Mouse (Mus musculus) stomach, postnatal 0 days (tissue): ENCODE measurements at regions not wholly inside any gene's neighbourhood (a gene's known extent, or its start where the extent isn't known, plus 50 kb on each side); places are given as distances from the start of the nearest gene placed in this dataset.

Experiments
- ATAC-seq: fragments of 200-750 bp; cut with Nextera tagmentation; 2 replicates; pipeline ENCODE4 v1.8.0; 2017; ENCODE audit not compliant: low FRiP score, low TSS enrichment
- DNase-seq: peaks from one replicate; pipeline ENCODE4 v3.0.0-alpha.2; 2016; ENCODE audit warnings: low spot score
- H3K27ac ChIP-seq: fragments of 300-500 bp; sonication (generic); replicated peaks from 2 replicates; pipeline ENCODE4 v1.5.1; 2014; ENCODE audit warnings: mild to moderate bottlenecking, control low read depth
- H3K27me3 ChIP-seq: fragments of 300-500 bp; sonication (generic); 2 replicates; pipeline ENCODE4 v1.6.1; 2014; ENCODE audit warnings: low read length; ENCODE audit not compliant: control insufficient read depth, insufficient read depth
- H3K36me3 ChIP-seq: fragments of 300-500 bp; sonication (generic); 2 replicates; pipeline ENCODE4 v1.6.1; 2014; ENCODE audit warnings: low read length, mixed read lengths; ENCODE audit not compliant: control insufficient read depth, insufficient read depth
- H3K4me1 ChIP-seq: fragments of 300-500 bp; sonication (generic); replicated peaks from 2 replicates; pipeline ENCODE4 v1.6.1; 2014; ENCODE audit warnings: antibody characterized with exemption; ENCODE audit not compliant: control insufficient read depth, insufficient read depth
- H3K4me2 ChIP-seq: fragments of 300-500 bp; sonication (generic); replicated peaks from 2 replicates; pipeline ENCODE4 v1.6.1; 2014; ENCODE audit warnings: low read depth, mild to moderate bottlenecking, control low read depth, moderate library complexity
- H3K4me3 ChIP-seq: fragments of 300-500 bp; sonication (generic); 2 replicates; pipeline ENCODE4 v1.5.1; 2014; ENCODE audit warnings: low read depth, low read length, control low read depth
- H3K9ac ChIP-seq: fragments of 300-500 bp; sonication (generic); 2 replicates; pipeline ENCODE4 v1.6.1; 2014; ENCODE audit warnings: mild to moderate bottlenecking, low read length, control low read depth, mixed read lengths
- H3K9me3 ChIP-seq: fragments of 300-500 bp; sonication (generic); 2 replicates; pipeline ENCODE4 v1.6.1; 2016; ENCODE audit warnings: low read length; ENCODE audit not compliant: control insufficient read depth
- CTCF ChIP-seq: IDR thresholded peaks from 2 replicates; pipeline ENCODE4 v1.5.1; 2016; ENCODE audit warnings: antibody characterized with exemption, low read depth, mild to moderate bottlenecking, moderate library complexity
- EP300 ChIP-seq: optimal IDR thresholded peaks from 2 replicates; pipeline ENCODE3; 2016; ENCODE audit warnings: antibody characterized with exemption
- WGBS: fragments of 180-500 bp; shearing (Covaris S2); extraction: QIAGEN DNeasy Blood & Tissue Kit; methylation state at CpG from one replicate; pipeline ENCODE4 v1.1.7; 2014; 5-methylcytosine and 5-hydroxymethylcytosine counted together

- Histone ChIP-seq H3K9me3 (no peaks in the 10 kb centered on the region), H3K4me1 (no peaks in the 10 kb centered on the region), H3K9ac (no peak overlapping the region), H3K27me3 (no peaks in the 10 kb centered on the region), H3K36me3 (no peaks in the 10 kb centered on the region), H3K4me3 (no peak overlapping the region), H3K4me2 (no peak overlapping the region), H3K27ac (no peak overlapping the region)
- ATAC-seq: no peak
- TF ChIP-seq EP300: no peak
- no peak for TF ChIP-seq CTCF
- 45% methylated on average over 11 of the region's 11 CpGs for WGBS
- peak; percentile 16 for DNase-seq
Observed at GRCm38 (mm10) chr10:99941665-99942064, 73.8 kb upstream of the Kitl start.

- ATAC-seq: no peak
- Histone ChIP-seq H3K4me3 (no peak overlapping the region), H3K9me3 (no peaks in the 10 kb centered on the region), H3K4me1 (no peaks in the 10 kb centered on the region), H3K4me2 (no peak overlapping the region), H3K27ac (no peak overlapping the region), H3K36me3 (no peaks in the 10 kb centered on the region), H3K27me3 (no peaks in the 10 kb centered on the region), H3K9ac (no peak overlapping the region)
- WGBS: 90% methylated on average over 6 of the region's 6 CpGs
- DNase-seq: no peak
- no peak for TF ChIP-seq CTCF
- no peak for TF ChIP-seq EP300
Observed at GRCm38 (mm10) chr10:99938901-99939300, 76.5 kb upstream of the Kitl start.

DNA sequence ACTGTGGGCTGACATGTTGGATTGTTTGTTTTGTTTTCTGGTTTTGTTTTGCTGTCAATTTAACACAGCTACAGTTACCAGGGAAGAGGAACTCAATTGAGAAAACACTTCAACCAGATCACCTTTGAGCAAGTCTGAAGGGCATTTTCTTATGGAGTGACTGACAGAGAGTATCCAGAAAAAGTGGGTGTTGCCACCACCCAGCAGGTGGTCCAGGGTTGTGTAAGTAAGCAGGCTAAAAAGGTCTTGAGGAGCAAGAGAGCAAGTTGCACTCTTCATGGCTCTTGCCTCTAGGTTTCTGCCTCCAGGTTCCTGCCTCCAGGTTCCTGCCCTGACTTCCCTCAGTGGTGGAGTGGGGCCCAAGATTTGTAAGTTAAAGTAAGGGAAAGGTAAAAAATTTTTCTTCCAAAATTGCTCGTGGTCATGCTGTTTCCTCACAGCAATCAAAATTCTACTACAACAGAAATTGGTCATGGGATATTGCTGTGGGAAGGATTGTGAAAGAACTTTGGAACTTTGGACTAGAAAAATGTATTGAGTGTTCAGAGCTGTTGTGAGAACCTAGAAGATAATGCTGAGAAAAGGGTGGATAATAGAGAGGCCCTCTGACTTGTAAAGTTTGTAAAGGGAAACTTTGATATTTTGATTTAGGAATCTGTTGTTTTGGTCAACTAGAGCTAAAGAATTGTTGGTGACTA, 77.4 kb upstream of the Kitl start:
- TF ChIP-seq CTCF: no peak
- TF ChIP-seq EP300: no peak
- ATAC-seq (no peak), DNase-seq (no peak)
- Histone ChIP-seq H3K4me2 (no peak overlapping the region), H3K9me3 (no peaks in the 10 kb centered on the region), H3K4me1 (no peaks in the 10 kb centered on the region), H3K9ac (no peak overlapping the region), H3K4me3 (no peak overlapping the region), H3K36me3 (no peaks in the 10 kb centered on the region), H3K27ac (no peak overlapping the region), H3K27me3 (no peaks in the 10 kb centered on the region)
- 63% methylated on average over 1 of the region's 1 CpGs for WGBS

DNA sequence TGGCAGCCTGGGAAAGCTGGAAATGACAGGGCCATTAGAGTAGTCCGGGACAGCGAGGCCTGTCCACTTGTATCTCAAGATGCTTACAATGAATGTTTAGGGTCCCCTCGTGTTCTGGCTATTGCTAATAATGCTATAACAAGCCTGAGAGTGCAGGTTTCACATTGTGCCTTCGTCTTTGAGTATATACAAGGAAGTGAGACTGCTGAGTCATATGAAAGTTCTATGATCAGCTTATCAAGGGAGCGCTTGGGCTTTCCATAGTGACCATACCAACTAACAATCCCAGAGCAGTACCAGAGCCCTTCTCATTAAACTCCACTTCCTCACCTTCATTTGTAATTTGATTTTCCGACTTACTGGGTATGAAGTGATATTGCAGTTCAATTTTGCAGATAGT, 86.2 kb upstream of the Kitl start:
- ATAC-seq (peak; percentile 86), DNase-seq (no peak)
- Histone ChIP-seq H3K4me2 (no peak overlapping the region), H3K4me1 (no peaks in the 10 kb centered on the region), H3K9me3 (no peaks in the 10 kb centered on the region), H3K4me3 (no peak overlapping the region), H3K36me3 (no peaks in the 10 kb centered on the region), H3K27ac (no peak overlapping the region), H3K27me3 (no peaks in the 10 kb centered on the region), H3K9ac (no peak overlapping the region)
- WGBS: 78% methylated on average over 6 of the region's 6 CpGs
- TF ChIP-seq CTCF (no peak), EP300 (no peak)

DNA sequence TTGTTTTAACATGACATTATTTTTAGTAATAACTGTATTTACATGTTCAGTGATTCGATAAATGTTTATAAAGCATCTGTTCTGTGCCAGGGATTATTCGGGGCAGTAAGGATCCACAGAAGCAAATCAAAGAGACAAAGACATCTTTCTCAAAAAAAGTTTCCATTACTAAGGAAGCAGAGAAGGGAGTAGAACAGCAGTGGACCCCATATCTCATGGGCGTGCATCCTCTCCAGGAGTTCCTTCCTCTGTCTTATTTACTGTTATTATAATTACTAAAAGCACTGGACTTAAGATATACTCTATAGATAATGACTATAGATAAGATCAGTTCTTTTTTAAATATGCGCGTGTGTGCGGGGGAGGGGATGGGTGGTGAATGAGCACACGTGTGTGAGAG, 87.5 kb upstream of the Kitl start:
- H3K9me3 ChIP-seq: no peaks in the 10 kb centered on the region
- no peaks in the 10 kb centered on the region for H3K36me3 ChIP-seq
- TF ChIP-seq EP300 (no peak), CTCF (no peak)
- DNase-seq (no peak), ATAC-seq (no peak)
- H3K4me3 ChIP-seq: no peak overlapping the region
- H3K27me3 ChIP-seq: no peaks in the 10 kb centered on the region
- no peaks in the 10 kb centered on the region for H3K4me1 ChIP-seq
- no peak overlapping the region for H3K27ac ChIP-seq
- H3K4me2 ChIP-seq: no peak overlapping the region
- H3K9ac ChIP-seq: no peak overlapping the region
- 77% methylated on average over 7 of the region's 7 CpGs for WGBS

- no peak for ATAC-seq
- DNase-seq: peak; percentile 16
- WGBS: 44% methylated on average over 8 of the region's 8 CpGs
Observed at GRCm38 (mm10) chr10:99926327-99926954, 89.0 kb upstream of the Kitl start.

More at GRCm38 (mm10) chr10:99926327-99926954, 89.0 kb upstream of the Kitl start:
- Histone ChIP-seq H3K4me1 (no peaks in the 10 kb centered on the region), H3K27me3 (no peaks in the 10 kb centered on the region), H3K4me2 (no peak overlapping the region), H3K9me3 (no peaks in the 10 kb centered on the region), H3K4me3 (no peak overlapping the region), H3K36me3 (no peaks in the 10 kb centered on the region), H3K9ac (no peak overlapping the region), H3K27ac (no peak overlapping the region)
- no peak for TF ChIP-seq EP300
- TF ChIP-seq CTCF: no peak
